Mouse (Mus musculus) intestine, embryonic 15.5 days (tissue): ENCODE data around the gene Ube2v1. TPM values are rescaled to one million over a fixed set of nuclear protein-coding genes. Genes with fewer than 3 reads are reported as not detected.
A peak's percentile ranks its signal among the peaks of the same experiment; 100 is the strongest.

ENCODE experiments used
- ATAC-seq: fragments of 200-750 bp; cut with Nextera tagmentation; 2 replicates; pipeline ENCODE4 v1.8.0; 2017; ENCODE audit warnings: moderate TSS enrichment, moderate library complexity
- H3K27ac ChIP-seq: fragments of 300-500 bp; sonication (generic); 2 replicates; pipeline ENCODE4 v1.5.1; 2015; ENCODE audit warnings: mild to moderate bottlenecking, inconsistent platforms
- H3K27me3 ChIP-seq: fragments of 300-500 bp; sonication (generic); replicated peaks from 2 replicates; pipeline ENCODE4 v1.6.1; 2015; ENCODE audit warnings: inconsistent platforms
- H3K36me3 ChIP-seq: fragments of 300-500 bp; sonication (generic); 2 replicates; pipeline ENCODE4 v1.6.1; 2015; ENCODE audit warnings: inconsistent platforms
- H3K4me1 ChIP-seq: fragments of 300-500 bp; sonication (generic); replicated peaks from 2 replicates; pipeline ENCODE4 v1.6.1; 2015; ENCODE audit warnings: inconsistent platforms
- H3K4me2 ChIP-seq: fragments of 300-500 bp; sonication (generic); replicated peaks from 2 replicates; pipeline ENCODE4 v1.6.1; 2015; ENCODE audit warnings: mild to moderate bottlenecking, inconsistent platforms
- H3K4me3 ChIP-seq: fragments of 300-500 bp; sonication (generic); replicated peaks from 2 replicates; pipeline ENCODE4 v1.5.1; 2015; ENCODE audit warnings: inconsistent platforms
- H3K9ac ChIP-seq: fragments of 300-500 bp; sonication (generic); 2 replicates; pipeline ENCODE4 v1.6.1; 2015; ENCODE audit warnings: inconsistent platforms
- H3K9me3 ChIP-seq: fragments of 300-500 bp; sonication (generic); 2 replicates; pipeline ENCODE4 v1.6.1; 2016; ENCODE audit warnings: inconsistent platforms
- WGBS: fragments of 180-500 bp; shearing (Covaris S2); methylation state at CpG from one replicate; pipeline ENCODE4 v1.1.7; 2015; 5-methylcytosine and 5-hydroxymethylcytosine counted together
- polyA plus RNA-seq: library from polyadenylated mRNA; unstranded; fragments of >200 nt; fragmentation: Nextera tagmentation; extraction: Ambion mirVana; gene quantifications from 2 replicates; pipeline ENCODE4 v1.2.1, GENCODE M21; 2015

The Ube2v1 gene
- polyA plus RNA-seq, 1 experiment from 2014 or later: 270 TPM

GRCm38 (mm10) chr2:167612122-167612521 lies 19.8 kb downstream of the Ube2v1 start:
- peaks cover 54% of the 10 kb centered on the region for H3K36me3 ChIP-seq

GRCm38 (mm10) chr2:167611287-167611686 lies 20.6 kb downstream of the Ube2v1 start:
- Histone ChIP-seq H3K4me3 (no peak overlapping the region), H3K4me2 (no peak overlapping the region), H3K4me1 (no peaks in the 10 kb centered on the region; the same call in 1 of the 2 replicates), H3K36me3 (peaks cover 48% of the 10 kb centered on the region), H3K27ac (no peak overlapping the region), H3K27me3 (no peaks in the 10 kb centered on the region), H3K9me3 (no peaks in the 10 kb centered on the region), H3K9ac (no peak overlapping the region)
- ATAC-seq: no peak
- WGBS: 76% methylated on average over 10 of the region's 10 CpGs

More at GRCm38 (mm10) chr2:167612122-167612521, 19.8 kb downstream of the Ube2v1 start:
- H3K4me2 ChIP-seq: no peak overlapping the region
- no peak for ATAC-seq
- no peak overlapping the region for H3K27ac ChIP-seq
- no peaks in the 10 kb centered on the region; the same call in 1 of the 2 replicates for H3K4me1 ChIP-seq
- H3K27me3 ChIP-seq: no peaks in the 10 kb centered on the region
- H3K9ac ChIP-seq: no peak overlapping the region
- no peak overlapping the region for H3K4me3 ChIP-seq
- no peaks in the 10 kb centered on the region for H3K9me3 ChIP-seq
- 85% methylated on average over 14 of the region's 14 CpGs for WGBS

- Histone ChIP-seq H3K27me3 (no peaks in the 10 kb centered on the region), H3K4me2 (no peak overlapping the region), H3K27ac (no peak overlapping the region), H3K9me3 (no peaks in the 10 kb centered on the region), H3K36me3 (peaks cover 20% of the 10 kb centered on the region; the same call in 1 of the 2 replicates), H3K4me1 (peaks cover 3% of the 10 kb centered on the region; the same call in 1 of the 2 replicates), H3K4me3 (no peak overlapping the region), H3K9ac (no peak overlapping the region)
- 91% methylated on average over 4 of the region's 4 CpGs for WGBS
- ATAC-seq: no peak
Measured at GRCm38 (mm10) chr2:167606745-167607123, 25.2 kb downstream of the Ube2v1 start.

GRCm38 (mm10) chr2:167605817-167606744 lies 25.8 kb downstream of the Ube2v1 start:
- Histone ChIP-seq H3K9ac (no peak overlapping the region), H3K4me2 (no peak overlapping the region), H3K4me1 (0 out of 2 replicates have a peak, but pooled peaks cover 3% of the 10 kb centered on the region), H3K27ac (no peak overlapping the region), H3K27me3 (no peaks in the 10 kb centered on the region), H3K9me3 (no peaks in the 10 kb centered on the region), H3K4me3 (no peak overlapping the region), H3K36me3 (peaks cover 20% of the 10 kb centered on the region; the same call in 1 of the 2 replicates)
- WGBS: 66% methylated on average over 17 of the region's 17 CpGs
- no peak for ATAC-seq

- Histone ChIP-seq H3K36me3 (peaks cover 17% of the 10 kb centered on the region; the same call in 1 of the 2 replicates), H3K27me3 (no peaks in the 10 kb centered on the region), H3K9ac (no peak overlapping the region), H3K9me3 (no peaks in the 10 kb centered on the region), H3K27ac (no peak overlapping the region), H3K4me2 (no peak overlapping the region), H3K4me1 (0 out of 2 replicates have a peak, but pooled peaks cover 3% of the 10 kb centered on the region), H3K4me3 (no peak overlapping the region)
- peak; percentile 84 for ATAC-seq
- WGBS: 30% methylated on average over 11 of the region's 11 CpGs
Measured at GRCm38 (mm10) chr2:167605178-167605794, 26.6 kb downstream of the Ube2v1 start.

- Histone ChIP-seq H3K9me3 (no peaks in the 10 kb centered on the region), H3K27ac (no peak overlapping the region), H3K27me3 (no peaks in the 10 kb centered on the region), H3K4me1 (peaks cover 11% of the 10 kb centered on the region; the same call in 1 of the 2 replicates), H3K4me3 (no peak overlapping the region), H3K4me2 (no peak overlapping the region), H3K9ac (no peak overlapping the region), H3K36me3 (0 out of 2 replicates have a peak, but pooled peaks cover 6% of the 10 kb centered on the region)
- no peak for ATAC-seq
- 34% methylated on average over 5 of the region's 5 CpGs for WGBS
Measured at GRCm38 (mm10) chr2:167602978-167603377, 28.9 kb downstream of the Ube2v1 start.

GRCm38 (mm10) chr2:167602364-167602763 lies 29.5 kb downstream of the Ube2v1 start:
- no peaks in the 10 kb centered on the region for H3K9me3 ChIP-seq

GRCm38 (mm10) chr2:167600481-167600995 lies 31.4 kb downstream of the Ube2v1 start:
- Histone ChIP-seq H3K4me2 (no peak overlapping the region), H3K9ac (no peak overlapping the region; the same call in 1 of the 2 replicates), H3K4me3 (no peak overlapping the region), H3K27ac (no peak overlapping the region), H3K4me1 (peaks cover 34% of the 10 kb centered on the region), H3K27me3 (no peaks in the 10 kb centered on the region), H3K36me3 (no peaks in the 10 kb centered on the region), H3K9me3 (no peaks in the 10 kb centered on the region)
- WGBS: 80% methylated on average over 8 of the region's 8 CpGs
- no peak for ATAC-seq

More at GRCm38 (mm10) chr2:167602364-167602763, 29.5 kb downstream of the Ube2v1 start:
- Histone ChIP-seq H3K27ac (no peak overlapping the region), H3K4me1 (peaks cover 17% of the 10 kb centered on the region), H3K27me3 (no peaks in the 10 kb centered on the region), H3K9ac (no peak overlapping the region), H3K36me3 (0 out of 2 replicates have a peak, but pooled peaks cover 5% of the 10 kb centered on the region), H3K4me2 (no peak overlapping the region), H3K4me3 (no peak overlapping the region)
- WGBS: 90% methylated on average over 2 of the region's 2 CpGs
- ATAC-seq: no peak

GRCm38 (mm10) chr2:167599917-167600316 lies 32.0 kb downstream of the Ube2v1 start:
- 54% methylated on average over 6 of the region's 6 CpGs for WGBS
- H3K9me3 ChIP-seq: no peaks in the 10 kb centered on the region

GRCm38 (mm10) chr2:167599195-167599594 lies 32.7 kb downstream of the Ube2v1 start:
- no peaks in the 10 kb centered on the region for H3K9me3 ChIP-seq
- H3K9ac ChIP-seq: no peak overlapping the region
- H3K27ac ChIP-seq: no peak overlapping the region
- no peaks in the 10 kb centered on the region for H3K36me3 ChIP-seq
- no peak for ATAC-seq
- no peaks in the 10 kb centered on the region for H3K27me3 ChIP-seq
- WGBS: 82% methylated on average over 5 of the region's 5 CpGs
- H3K4me2 ChIP-seq: no peak overlapping the region
- H3K4me3 ChIP-seq: no peak overlapping the region
- H3K4me1 ChIP-seq: peaks cover 41% of the 10 kb centered on the region

More at GRCm38 (mm10) chr2:167599917-167600316, 32.0 kb downstream of the Ube2v1 start:
- Histone ChIP-seq H3K36me3 (no peaks in the 10 kb centered on the region), H3K4me2 (no peak overlapping the region), H3K27me3 (no peaks in the 10 kb centered on the region), H3K4me1 (peaks cover 34% of the 10 kb centered on the region), H3K9ac (no peak overlapping the region), H3K27ac (no peak overlapping the region), H3K4me3 (no peak overlapping the region)
- no peak for ATAC-seq

- Histone ChIP-seq H3K4me3 (peak overlapping the region; percentile 23), H3K27me3 (no peaks in the 10 kb centered on the region), H3K27ac (peak overlapping the region; percentile 82), H3K4me1 (peaks cover 52% of the 10 kb centered on the region), H3K4me2 (peak overlapping the region; percentile 58), H3K9ac (peak overlapping the region; percentile 42), H3K36me3 (no peaks in the 10 kb centered on the region), H3K9me3 (no peaks in the 10 kb centered on the region)
- WGBS: 16% methylated on average over 37 of the region's 40 CpGs
- ATAC-seq: peak; percentile 81
Measured at GRCm38 (mm10) chr2:167597492-167598186, 34.3 kb downstream of the Ube2v1 start.
